Mouse (Mus musculus) layer of hippocampus, adult 9-11 months (tissue): ENCODE results near the gene 1110051M20Rik.

Experiments used
- DNase-seq: peaks from one replicate; pipeline ENCODE4 v3.0.0; 2022

The 1110051M20Rik gene

DNA sequence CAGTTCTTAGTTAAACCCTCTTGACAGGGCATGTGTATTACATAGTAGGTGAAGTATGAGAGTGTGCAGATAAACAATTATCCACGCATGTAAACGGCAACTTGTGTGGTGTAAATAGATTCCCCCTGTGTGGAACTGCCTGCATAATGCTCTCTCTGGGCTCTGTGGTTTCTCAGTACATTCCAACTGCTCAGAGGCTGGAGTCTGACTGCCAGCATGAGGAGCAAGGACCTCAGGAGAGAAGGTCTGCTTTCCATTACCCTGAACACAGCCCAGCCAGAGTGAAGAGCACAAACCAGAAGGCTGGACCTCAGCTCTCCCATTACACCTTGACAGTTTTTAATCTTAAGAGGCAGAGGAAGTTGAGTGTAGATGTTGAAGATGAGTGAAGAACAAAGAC, 33.0 kb downstream of the 1110051M20Rik start:
- DNase-seq, result no peak

DNA sequence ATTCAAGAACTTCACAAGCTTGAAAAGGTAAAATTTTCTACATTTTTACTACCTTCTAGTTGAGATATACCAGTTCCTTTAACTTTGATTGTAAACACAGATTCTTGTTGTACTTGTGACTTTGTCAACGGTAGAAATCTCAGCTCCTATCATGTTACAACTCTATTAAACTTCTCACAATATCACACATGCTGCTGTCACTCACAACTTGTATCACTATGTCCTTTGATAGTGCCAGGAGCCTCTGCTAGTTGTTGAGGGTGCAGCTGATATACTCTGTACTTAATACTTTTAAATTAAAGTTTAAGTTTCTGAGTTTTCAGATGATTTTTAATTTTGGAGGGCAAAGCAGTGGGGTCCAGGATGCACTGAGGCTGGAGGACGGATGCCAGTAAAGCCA, 36.5 kb downstream of the 1110051M20Rik start:
- DNase-seq, result no peak

DNA sequence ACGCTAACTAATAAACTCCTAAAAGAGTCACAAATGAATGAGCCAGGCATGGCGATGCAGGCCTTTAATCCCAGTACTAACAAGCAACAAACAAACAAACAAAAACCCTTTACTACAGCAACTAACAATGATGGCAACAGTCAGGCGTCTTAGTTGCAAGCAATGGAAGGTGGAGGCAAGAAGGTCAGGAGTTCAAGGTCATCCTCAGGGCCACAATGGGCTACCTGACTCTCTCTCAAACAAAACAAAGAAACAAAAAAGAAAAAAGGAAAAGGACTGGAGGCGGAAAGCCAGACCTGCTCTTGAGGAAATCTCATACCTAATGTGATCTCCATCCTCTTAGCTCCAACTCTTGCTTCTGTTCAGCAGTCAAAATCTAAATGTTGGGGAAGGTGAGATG, 39.4 kb downstream of the 1110051M20Rik start:
- DNase-seq, result no peak

DNA sequence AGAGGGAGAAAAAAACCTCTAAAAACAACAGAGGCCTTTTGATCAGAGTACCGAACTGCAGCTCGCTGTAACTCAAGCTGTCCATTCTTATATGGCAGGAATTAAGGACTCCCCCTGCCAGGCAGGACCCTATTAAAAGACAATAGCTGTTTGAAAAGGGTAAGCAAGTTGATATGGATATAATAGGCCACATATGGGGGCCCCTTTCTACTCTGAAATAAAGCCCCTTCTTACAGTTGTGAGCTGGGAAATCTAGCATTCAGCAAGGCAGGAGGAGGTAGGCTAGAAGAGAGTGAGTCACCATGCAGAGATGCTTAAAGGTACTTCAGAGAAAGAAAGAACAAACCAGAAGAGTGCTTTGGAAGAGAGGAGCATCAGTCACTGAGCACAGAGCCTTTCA, 44.8 kb downstream of the 1110051M20Rik start:
- DNase-seq, result no peak

DNA sequence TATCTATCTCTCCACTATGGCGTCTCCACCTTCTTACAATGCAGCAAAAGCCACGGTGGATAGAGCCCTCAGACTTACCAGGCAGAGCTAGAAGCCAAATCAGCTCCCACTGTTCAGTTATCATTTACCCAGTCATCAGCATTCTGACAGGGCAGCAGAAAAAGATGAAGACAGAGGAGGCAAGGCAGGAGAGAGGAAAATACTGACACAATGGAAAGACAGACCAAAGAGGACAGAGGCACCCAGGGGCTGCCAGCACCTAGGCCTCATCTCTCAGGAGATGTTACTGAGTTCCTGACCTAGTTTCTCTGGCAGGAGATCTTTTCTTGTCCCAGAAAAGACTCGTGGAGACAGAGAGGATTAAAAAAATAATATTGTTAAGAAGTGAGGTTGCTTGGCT, 45.3 kb downstream of the 1110051M20Rik start:
- DNase-seq, result no peak

DNA sequence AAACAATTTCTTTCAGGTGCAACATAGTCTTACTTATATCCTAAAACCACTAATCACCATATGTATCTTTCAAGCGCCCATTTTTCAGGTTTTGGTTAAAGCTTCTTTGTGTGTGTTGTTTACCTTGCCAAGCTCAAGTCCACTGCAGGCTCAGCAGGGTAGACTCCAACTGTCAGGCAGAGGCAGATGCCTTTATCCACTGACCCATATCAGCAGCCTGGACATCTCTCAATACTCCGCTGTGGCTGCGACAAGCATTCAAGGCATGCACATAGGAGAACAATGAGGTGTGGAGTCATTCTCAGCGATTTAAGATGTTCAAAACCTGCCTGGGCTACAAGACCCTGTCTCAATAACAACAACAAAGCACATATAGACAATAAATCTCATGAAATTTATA, 50.4 kb downstream of the 1110051M20Rik start:
- DNase-seq, result no peak

DNA sequence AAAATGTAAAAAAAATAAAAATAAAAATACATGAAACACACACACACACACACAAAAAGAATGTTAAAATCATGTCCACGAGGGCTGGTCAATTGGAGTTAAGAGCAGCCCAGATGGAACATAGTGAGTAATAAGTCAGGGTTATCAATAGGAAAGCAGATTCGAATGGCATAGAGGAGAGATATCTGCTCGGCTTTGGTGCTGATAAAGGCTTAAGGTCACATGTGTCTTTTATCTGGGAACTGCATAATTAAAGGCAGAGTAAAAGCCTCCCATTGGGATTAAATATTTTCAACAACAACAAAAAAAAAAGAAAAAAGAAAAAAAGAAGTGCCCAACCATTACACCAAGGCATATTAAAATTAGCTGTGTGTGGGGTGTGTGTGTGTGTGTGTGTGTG, 55.8 kb downstream of the 1110051M20Rik start:
- no peak for DNase-seq

DNA sequence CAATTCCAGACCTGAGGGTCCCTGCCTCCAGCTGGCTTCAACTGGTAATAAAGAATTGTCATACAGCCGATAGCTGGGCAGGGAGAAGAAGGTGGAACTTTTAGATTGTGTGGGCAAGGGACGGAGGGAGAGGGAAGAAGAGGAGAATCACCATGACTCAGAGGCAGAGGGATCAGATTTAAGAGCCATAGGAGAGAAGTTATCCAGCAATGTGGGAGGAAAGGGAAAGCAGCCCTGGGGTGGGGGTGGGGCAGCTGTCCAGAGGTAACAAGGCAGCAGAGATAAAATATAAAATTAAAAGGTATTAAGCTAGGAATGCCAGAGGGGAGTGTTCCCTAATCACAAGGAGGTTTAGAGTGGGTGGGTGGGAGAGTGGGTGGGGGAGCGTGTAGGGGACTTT, 56.2 kb downstream of the 1110051M20Rik start:
- DNase-seq, result no peak

DNA sequence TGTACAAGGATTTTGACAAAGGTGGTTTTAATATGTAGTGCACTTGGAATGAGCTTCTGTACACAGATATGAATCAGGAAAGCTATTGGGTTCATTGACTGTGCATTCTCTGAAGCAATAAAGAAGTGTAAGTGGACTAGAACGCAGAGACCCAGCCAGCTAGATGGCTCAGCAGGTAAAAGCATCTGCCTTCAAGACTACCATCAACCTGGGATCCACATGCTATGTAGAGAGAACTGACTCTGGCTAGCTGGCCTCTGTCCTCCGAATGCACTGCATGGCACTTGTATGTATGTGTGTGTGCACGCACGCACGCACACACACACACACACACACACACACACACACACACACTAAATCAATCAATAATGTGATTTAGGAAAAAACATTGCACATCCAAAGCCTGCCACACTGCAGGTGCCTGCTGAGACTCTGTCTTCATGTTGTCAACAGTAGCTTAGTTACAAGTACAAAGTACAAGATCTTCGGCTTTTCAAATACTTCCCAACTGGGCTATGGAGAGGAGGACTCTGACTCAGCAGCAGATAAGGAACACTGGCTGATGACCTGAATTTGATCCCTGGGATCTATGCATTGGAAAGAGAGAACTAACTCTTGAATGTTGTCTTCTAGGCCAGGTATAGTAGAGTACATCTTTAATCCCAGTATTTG, 57.1 kb downstream of the 1110051M20Rik start:
- no peak for DNase-seq

DNA sequence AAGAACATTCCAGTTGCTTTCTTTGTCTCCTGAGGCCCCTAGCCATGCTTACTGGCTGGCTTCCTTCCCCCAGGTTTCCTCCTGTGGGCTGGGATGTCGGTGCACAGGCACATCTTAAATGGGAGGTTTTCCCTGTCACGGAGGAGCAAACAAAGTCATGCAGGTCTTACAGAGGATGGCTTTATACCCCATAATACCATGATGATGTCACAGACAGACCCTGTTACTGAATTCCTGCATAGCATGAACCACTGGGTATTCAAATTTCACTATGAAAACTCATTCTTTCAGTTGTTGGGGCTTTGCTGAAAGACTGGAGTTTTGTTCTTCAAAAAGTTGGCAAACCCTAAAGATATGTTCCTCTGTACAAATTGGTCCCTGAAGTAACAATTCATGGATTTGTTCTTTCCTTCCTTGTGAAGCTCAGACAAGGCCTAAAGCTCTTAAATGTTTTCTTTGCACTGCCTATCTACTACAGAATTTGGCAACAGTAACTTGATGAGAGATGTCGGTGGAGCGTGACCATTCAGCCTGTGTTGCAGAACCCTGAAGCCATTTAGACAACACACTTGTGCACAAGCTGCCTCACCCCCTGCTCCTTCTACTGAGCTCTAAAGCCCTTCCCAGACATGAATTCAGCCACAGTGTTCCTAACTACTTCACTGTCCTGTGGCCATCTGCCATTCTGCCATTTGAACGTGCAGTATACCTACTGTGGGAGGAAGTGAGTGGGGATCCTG, 57.8 kb downstream of the 1110051M20Rik start:
- no peak for DNase-seq

DNA sequence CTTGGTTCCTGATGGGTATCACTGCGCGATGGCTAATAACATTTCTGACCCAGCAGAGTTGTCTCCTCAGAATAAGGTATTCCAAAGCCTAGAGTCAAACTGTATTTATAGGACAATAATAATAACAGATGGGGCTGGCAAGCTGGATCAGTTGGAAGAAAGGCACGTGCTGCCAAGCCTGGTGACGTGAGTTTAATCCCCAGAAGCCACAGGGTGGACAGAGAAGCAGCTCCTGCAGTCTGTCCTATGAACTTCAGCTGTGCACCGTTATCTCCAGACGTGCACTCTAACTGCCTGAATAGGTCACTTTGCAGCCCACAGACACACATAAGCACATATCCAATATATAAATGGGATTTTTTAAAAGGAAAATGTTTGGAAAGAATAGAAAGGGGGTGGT, 61.2 kb downstream of the 1110051M20Rik start:
- DNase-seq, result peak; percentile 15

DNA sequence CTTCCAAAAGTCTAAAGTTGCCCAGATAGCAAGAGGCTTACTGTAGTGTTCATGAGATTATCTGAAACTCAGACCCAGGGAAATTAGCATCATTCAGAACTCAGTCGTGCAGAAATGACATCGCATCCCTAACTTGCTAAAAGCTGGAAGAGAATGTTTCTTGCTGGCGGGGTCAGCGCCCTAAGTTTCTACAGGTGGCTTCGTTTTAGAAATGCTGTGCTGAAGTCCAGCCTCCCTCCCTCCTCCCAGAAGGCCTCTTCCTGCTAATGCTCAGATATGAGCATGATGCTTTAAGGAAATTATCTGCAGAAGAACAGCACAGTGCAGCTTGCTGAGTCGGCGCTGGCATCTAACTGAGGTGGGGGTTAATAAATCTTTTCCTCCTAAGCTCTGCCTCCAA, 67.5 kb downstream of the 1110051M20Rik start:
- DNase-seq, result no peak

DNA sequence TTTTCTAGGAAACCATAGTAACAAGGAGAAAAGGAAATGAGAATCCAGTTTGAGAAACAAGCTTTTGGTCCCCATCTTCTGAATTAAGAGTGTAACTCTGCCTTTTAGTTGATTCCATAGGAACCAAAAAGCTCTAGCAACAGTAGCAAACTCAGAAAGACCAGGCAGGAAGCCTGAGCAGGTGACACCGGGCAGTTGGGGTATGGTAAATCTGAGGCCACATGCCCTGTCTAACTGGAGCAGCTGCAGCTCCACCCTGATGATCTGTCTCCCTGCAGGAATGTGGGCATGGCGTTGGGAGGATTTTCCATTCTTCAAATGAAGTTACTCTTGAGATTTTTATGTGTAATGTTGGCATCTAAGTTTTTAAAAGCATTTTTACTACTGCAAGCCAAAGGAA, 74.2 kb downstream of the 1110051M20Rik start:
- no peak for DNase-seq

DNA sequence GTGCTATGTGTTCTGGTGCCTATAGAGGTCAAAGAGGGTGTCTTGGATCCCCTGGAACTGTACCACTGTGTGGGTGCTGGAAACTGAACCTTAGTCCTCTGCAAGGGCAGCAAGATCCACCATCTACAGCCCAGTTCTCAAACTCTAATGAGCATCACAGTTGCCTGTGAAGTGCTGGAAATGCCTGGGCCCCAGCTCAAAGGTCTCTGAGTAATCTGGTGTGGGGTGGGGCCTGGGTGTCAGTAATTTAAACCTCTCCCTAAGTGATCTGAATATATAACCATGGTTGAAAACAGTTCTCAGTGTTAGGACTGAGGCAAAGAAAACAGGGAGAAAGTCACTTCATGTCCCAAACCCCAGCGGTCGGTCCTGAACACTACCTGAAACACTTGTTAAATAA, 81.2 kb downstream of the 1110051M20Rik start:
- no peak for DNase-seq

DNA sequence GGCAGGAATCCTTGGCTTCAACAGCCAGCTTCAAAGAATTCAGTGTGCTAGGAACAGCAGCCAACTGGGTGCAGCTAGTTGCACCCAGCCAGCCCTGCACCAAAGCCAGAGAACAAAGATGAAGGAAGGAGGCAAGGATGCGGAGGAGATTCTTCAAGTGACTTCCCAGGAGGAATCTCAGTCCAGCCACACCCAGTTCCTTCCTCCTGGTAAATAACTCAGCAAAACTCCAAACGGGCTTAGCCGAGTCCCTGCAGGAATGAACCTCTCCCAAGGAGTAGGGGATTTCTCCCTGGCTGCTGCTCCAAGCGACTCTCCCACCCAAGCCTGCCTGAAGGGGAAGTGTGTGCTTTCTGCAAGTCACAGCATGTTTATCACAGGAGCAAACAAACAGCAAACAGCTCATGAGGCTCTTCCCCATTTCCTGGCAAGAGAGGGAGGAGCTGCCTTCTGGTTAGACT, 83.4 kb downstream of the 1110051M20Rik start:
- no peak for DNase-seq

DNA sequence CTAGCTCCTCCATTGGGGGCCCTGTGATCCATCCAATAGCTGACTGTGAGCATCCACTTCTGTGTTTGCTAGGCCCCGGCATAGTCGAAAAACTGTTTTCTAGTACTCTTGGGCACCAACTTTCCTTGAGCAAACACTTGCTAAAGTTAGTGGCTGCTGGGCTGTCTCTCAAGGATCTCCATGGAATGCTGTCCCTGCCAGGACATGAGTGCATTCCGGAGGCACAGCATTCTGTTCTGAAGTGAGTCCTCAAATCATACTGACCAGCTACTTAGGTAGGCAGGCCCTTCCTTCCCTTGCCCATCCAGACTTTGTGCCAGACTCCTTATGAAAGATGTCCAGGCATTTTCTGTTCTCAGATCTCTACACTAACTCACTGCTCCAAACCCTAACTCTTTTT, 88.7 kb downstream of the 1110051M20Rik start:
- no peak for DNase-seq

DNA sequence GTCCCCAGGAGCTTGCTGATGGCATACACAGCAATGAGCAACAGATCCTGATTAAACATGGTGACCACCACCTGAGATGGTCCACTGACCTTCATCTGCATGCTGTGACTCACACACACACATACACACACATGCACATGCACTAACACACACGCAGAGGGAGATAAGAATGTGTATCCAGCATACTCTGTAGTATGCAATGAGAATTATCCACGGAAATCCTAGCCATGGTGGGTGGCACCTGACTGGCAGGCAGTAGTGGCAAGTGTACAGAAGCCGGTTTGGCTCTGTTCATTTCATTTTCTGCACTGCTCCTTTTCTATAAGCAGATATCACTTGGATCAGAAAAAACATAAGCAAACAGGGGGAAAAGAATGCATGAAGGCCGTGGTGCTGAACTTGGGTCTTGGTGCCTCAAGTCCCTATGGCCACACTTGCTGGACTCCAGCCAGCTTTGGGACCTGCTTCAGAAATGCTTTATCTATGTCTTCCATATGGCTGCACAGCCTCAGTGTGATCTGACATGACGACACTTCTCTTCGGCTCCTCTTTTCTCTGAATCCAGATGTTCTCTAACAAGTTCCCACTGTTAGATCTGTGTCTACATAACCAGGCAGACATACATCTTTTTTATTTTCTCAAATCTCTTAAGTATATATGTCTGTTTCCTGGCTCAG, 89.6 kb downstream of the 1110051M20Rik start:
- no peak for DNase-seq

DNA sequence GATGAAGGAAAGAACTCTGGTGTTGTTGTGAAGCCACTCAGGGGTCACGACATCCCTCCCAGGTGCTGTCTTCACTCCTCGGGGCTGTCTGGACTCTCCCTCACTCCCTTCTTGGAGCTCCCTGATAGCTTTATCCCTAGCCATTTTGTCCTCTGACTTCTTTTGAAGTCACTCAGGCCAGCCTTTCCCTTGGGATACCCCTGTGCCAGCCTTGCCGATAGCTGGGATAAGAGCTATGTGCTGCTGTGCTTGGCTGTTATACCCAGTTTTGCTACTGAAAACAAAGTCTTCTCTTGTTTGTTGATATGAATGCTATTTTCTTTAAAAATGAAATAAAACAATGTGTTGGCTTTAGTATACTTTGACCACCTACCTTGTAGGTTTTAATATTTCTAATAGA, 90.7 kb downstream of the 1110051M20Rik start:
- no peak for DNase-seq

DNA sequence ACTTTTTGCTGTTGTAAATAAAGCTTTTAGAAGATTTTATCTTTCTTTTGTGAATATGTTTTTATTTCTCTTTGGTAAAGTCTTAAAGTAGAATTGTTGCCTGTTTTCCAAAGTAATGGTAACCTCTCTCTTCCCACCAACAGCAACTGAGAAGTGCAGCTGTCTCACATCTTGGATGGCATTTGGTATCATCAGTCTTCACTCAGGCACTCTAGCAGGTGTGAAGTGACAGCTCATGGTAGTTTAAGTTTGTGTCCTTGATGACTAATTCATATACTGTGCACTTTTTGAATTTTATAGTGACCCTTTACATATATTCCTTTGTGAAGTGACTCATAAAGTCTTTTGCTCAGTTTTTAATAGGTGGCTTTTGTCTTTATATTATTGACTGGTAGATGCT, 92.7 kb downstream of the 1110051M20Rik start:
- DNase-seq, result no peak

DNA sequence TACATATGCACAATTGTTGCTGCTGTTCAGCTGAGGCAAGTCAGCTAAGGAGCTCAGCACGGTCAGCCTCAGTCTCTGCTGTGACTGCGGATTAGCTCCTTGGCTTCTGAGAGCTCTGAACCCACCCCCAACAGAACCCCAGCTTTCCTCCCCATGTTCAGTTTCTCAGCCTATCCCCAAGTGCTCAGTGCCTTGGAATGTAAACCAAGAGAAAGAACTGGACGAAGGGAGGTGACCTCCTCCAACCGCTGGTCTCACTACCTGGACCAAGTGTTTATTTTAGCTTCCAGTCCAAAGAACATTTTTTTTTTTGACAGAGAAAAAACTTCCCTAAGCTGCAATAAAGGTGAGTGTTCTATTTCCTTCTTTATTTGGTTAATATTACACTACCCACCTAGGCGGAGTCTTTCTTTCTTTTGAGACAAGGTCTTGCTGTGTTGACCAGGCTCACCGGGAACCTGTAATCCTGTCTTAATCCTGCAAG, 94.5 kb downstream of the 1110051M20Rik start:
- DNase-seq, result no peak

DNA sequence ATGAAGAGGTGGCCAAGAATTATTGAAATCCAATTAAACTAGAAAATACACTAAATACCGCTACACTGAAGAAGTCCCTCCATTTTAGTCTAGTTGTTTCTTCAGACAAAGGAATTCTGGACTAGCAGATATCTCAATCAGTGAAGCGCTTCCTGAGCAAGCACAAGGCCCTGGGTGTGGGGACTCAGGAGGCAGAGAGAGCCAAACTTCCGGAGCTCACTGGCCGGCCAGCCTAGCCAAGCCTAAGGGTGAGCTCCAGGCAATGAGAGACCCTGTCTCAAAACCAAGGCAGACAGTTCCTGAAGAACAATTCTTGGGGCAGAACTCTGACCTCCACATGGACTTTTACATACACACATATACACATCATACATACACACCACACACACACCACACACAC, 95.6 kb downstream of the 1110051M20Rik start:
- no peak for DNase-seq

DNA sequence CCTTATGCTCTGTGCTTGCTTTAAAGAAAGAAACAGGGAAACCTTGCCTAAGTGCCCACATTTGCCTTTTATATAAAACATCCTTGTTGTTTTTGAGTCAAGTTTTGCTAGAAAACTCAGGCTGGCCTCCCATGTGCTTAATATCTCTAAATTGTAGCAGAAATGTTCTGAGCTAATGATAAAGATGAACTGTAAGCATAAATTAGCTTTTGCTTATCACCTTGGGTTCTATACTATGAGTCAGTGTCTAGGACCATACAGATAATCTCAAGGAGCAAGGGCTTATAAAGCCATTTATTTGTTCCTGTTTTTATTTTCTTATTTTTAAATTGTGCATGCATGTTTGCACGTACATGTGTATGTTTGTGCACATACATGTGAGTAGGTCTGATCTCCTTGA, 98.9 kb downstream of the 1110051M20Rik start:
- no peak for DNase-seq

DNA sequence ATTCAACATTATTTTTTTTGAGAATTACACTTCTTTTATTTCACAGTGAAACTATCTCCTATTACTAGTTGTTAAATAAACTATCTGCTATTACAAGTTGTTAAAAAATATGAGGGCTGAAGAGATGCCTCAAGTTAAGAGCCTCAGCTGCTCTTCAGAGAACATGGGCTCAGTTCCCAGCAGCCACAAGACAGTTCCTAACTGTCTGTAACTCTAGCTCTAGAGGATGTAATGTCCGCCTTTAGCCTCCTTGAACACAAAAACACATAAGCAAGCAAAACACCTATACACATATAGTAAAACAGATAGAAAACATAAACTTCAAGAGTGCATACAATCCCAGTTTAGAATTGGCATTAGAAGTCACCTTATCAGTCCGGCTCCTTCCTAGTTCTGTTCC, 104.9 kb downstream of the 1110051M20Rik start:
- DNase-seq, result no peak

DNA sequence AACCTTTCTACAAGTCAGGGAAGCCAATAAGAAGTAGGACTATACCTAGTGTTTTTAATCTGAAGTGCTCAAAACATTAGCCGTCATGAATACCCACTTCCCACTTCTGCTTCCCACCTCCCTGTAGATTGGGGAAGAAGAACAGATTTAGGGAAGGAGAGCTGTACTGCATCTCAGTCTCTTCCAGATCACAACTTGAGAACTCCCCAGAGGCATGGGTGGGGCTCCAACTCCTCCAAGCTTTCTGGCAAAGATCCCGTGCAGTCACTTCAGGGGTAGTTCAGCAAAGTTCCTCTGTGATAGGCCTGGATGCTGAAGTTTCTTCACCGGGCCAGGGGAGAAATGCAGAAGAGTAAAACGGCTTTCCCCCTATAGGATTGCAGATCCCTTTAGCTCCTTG, 109.4 kb downstream of the 1110051M20Rik start:
- no peak for DNase-seq
